Mouse (Mus musculus): ENCODE data around the gene Dhx37.
"Not testable (repeated sequence)": the region's sequence is repeated elsewhere in the genome, so short reads cannot be mapped to it uniquely, and the experiment has no call there.

Dhx37 gene

DNA sequence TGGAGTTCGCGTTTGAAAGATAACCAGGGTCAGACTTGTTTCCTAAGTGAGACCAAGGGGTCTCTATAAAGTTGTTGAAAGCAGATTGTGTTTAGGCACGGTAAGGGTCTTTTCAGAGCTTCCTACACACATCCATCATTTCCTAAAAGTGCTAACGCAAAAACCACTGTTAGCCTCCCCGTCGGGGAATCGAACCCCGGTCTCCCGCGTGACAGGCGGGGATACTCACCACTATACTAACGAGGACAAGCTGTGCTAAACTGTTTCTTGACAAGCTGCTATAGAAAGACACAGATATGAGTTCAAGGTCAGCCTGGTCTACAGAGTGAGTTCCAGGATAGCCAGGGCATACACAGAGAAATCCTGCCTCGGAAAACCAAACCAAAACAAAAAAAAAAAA lies 25.1 kb downstream of the Dhx37 start:
- DNase-seq (ENCODE audit: extremely low spot score), result peak; percentile 92

DNA sequence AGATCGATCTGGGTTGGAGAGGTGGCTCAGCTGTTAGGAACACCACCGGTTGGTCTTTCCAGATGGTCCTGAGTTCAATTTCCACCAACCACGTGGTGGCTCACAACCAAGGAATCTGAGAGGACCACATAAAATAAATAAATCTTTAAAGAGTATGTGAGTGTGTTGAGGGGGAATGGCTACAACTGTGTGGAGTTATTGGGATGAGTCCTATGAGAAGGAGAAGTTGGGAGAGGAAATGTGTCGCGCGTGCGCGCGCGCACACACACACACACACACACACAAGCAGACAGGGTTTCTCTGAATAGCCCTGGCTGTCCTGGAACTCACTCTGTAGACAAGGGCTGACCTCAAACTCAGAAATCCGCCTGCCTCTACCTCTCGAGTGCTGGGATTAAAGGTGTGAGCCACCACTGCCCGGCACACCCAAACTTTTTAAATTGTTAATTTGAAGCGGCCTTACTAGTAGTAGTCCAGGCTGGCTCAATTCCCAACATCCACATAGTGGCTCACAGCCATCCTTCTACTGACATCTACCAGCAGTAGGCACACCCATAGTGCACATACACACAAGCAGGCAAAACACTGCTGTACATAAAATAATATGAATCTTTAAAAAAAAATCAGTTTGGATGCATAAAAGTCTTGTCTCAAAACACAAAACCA lies 25.9 kb downstream of the Dhx37 start:
- no peak for DNase-seq (ENCODE audit: extremely low spot score)

DNA sequence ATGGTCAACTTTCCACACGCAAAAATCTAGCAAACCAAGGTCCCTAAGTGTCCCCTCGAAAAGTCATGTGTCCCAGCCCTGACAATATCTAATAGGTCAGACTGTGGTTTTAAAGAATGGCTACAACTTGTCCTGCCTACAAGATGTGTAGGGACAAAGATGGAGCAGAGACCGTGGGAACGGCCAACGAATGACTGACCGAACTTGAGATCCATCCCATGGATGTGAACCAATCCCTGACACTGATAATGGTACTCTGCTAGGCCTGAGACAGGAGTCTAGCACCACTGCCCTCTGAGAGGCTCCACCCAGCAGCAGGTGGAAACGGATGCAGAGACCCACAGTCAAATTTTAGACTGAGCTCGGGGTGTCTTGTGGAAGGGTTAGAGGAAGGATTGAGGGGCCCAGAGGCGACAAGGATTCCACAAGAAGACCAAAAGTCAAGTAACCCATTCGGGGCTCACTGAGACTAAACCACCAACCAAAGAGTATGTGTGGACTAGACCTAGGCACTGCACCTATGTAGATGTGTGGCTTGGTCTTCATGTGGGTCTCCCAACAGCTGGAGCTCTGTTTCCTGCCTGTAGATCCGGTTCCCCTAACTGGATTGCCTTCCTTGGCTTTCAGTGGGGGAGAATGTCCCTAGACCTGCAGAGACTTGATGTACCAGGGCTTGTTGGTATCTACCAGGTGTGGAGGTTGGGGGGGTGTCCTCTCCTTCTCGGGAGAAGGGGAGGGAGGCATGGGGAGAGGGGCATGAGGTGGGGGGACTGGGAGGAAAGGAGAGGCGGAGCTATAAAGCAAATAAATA lies 26.7 kb downstream of the Dhx37 start:
- DNase-seq (ENCODE audit: extremely low spot score), result no peak

DNA sequence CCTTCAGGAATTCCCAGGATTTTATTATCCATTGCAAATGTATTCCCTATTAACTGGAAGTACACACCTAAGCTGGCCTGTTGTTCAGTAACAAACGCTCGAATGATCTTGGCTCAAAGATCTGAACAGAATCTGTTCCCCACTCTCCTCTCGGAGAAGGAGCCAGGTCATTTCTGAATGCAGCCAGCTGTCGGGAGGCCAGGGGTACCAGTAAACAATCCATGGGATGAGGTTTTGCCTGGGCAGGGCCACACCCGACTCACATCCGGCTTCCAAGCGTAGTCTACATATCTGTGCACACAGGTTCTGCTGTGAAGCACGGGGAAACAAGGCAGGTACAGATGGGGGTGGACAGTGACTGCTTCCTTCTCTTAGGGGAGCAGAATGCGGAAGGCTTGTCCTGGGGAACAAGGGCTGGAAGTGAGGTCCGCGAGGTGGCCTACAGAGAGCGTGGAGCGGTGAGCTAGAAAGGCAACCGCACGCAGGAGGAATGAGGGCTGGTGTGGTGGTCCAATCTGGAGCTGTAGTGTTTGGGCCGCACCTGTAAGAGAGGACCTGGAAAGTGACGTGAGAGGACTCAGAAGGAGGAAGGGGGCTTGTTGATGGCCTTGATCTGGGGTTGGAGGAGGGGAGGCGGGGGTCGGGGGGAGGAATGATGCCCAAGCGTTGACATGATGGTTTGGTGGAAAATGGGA lies 27.5 kb downstream of the Dhx37 start:
- no peak for DNase-seq (ENCODE audit: extremely low spot score)

DNA sequence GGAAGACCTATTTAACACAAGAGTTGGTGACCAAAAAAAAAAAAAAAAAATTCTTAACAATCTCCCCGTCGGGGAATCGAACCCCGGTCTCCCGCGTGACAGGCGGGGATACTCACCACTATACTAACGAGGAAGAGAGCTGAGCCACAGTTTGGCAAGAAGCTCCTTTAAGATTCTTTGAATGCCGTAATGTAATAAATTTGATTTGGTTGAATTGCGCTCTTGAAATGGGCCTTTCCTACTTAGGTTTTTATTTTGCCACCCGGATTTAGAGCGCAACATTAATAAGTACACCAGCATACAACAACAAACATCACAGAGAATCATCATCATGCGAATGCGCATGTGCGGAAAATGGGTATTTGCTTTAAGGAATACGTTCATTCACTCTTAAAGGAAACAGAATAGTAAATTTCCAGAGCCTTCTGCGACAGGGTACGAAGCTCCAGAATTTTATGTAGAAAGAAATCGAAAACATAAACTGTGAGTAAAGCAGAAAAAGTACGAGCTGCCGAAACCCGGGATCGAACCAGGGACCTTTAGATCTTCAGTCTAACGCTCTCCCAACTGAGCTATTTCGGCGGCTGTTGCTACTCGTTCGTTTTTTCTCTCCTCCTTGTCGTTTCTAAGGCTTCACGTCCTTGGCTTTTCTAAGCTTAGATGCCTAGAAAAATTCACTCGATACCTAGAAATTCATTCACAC lies 28.2 kb downstream of the Dhx37 start:
- peak; percentile 93 for DNase-seq (ENCODE audit: extremely low spot score)

DNA sequence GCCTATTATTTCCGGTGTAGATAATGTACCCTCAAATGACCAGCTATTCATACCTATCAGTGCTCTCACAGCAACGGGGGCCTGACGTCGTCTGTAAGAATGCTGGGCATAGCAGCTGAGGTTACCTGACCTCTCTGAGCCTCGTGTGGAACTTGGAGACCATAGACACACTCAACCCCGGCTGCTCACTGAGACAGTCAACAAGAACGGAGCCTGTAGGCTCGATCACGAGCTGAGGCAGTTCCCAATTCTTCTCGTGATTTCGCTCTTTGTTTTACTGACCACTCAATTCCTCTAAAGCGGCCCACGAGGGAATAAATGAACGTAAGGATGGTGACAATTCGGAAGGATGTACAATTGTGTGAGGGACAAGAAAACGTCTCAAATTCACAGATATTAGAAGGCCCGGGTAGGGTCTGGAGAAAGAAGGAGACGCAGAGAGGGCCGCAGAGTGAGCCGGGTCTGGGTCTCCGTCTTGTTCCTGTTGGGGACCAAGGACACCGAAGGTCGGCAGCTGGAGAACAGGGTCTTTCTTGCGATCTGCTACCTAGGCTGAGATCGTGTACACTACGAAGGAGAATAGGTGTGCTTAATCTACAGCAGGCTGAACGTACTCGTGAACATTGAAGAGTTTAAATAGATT lies 28.9 kb downstream of the Dhx37 start:
- peak; percentile 89 for DNase-seq (ENCODE audit: extremely low spot score)

DNA sequence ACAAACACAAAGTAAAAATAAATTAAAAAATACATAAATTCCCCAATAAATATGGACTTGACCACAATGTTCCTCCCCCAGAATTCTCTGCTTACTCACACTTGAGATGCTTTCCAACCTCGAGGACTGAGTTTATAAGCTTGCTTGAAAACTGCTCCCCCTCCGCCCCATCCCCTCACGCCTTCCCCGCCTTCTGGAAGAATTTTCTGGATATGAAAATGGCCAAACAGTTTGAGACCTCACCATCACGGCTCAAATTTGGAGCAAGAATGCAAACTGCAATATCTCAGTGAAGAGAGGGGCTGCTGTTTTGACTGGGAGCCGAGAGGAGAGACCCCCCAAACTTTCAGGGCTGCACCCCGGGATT lies 29.4 kb downstream of the Dhx37 start:
- DNase-seq (ENCODE audit: extremely low spot score), result no peak

DNA sequence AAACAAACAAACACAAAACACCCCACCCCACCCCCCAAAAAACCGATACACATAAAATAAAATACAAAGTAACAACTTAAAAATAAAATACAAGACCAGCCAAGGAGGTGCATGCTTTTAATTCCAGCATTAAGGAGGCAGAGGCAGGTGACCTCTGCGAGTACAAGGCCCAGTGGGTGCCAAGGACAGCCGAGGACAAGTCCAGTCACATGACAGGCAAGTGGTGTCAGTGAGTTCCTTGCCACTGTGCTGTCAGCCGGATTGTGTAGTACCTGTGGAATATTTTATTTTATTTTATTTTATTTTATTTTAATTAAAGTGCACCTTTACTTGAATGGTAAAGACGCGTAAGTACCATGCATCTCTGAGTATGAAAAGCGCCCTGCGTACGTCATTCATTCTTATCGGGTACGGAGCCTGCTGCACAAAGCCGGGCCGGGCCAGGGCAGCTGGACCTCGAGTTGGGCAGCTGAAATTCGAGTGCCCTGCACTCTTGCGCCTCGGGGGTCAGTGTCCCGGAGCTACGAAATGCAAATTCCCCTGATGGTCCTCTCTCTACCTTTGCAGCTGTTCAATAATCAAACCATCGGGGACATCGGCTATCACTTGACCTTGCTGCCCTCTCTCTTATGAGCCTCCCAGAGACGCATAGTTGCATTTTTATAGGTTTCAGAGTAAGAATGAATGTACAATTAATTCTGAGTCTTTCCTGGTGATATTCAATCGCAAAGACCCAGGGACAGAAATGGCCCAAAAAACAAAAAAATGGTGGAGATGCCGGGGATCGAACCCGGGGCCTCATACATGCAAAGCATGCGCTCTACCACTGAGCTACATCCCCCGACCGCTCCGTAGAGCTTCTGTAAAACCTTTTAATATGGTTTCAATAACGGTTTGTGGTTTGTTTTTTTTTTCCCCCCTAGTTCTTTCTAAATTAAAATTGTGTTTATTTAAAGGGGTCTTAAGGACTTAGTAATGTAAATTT lies 30.1 kb downstream of the Dhx37 start:
- DNase-seq (ENCODE audit: extremely low spot score), result peak; percentile 88

DNA sequence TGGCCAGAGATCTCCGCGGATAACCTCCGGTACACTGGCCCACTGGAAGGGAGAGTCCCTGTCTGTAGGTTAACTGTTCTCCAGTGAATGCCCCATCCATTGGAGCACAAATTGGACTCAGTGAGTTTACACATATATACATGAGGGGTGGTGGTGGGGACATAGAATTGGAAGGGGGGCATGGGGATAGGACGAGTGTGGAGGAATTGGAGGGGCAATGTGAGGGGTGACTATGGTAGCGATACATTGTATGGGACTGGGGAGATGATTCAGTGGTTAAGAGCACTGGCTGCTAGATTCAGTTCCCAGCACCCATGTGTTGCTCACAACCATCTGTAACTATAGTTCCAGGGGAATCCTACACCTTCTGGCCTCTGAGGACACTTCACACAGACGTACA lies 30.9 kb downstream of the Dhx37 start:
- no peak for DNase-seq (ENCODE audit: extremely low spot score)

DNA sequence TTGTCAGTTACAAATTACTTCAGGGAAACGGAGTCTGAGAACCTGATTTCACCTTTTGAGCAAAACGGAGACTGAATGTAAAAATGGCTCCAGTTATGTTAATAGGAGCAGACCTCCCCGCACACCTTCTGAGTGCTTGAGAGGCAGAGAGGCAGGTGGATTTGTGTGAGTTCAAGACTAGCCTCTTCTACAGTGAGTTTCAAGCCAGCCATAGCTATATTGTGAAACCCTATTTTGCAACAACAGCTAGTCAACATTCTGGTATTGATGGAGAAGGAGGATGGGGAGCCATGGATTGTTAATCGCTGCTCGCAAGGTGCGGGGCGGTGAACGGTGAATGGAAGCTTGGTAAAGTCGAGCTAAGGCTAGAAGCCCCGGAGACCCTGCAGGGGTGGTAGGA lies 31.4 kb downstream of the Dhx37 start:
- no peak for DNase-seq (ENCODE audit: extremely low spot score)

DNA sequence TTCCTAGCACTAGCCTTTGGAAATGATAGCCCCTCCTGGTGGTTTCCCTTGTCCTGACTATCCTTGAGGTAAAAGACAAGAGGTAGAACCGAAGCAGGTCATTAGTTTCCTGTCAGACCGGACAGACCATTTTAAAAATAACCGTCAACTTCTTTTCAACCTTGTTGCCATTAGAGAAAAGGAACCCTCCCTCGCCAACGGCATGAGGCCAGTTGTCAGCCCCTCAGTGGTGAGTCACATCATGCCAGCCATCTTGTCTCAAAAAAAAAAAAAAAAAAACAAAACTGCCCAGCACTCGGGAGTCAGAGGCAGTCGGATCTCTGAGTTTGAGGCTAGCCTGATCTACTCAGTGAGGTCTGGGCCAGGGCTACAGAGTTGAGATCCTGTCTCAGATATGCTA lies 33.0 kb downstream of the Dhx37 start:
- DNase-seq (ENCODE audit: extremely low spot score), result no peak

DNA sequence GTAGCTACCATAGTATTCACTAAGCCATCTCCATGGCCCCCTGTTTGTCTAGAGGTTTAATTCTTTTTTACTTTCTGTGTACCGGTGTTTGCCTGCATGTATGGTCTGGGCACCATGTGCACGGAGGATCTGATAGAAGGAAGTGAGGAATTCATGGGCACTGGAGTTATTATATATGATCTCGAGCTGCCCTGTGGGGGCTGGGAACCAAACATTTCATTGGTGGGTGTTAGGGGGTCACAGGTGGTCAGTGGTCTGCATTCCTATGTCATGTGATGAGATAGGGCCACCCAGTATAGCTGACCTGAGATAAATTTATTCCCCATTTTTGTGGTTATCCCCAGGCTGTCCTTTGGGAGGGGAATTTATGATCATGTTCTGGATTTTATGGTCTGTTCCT lies 38.9 kb downstream of the Dhx37 start:
- DNase-seq (ENCODE audit: extremely low spot score), result no peak

DNA sequence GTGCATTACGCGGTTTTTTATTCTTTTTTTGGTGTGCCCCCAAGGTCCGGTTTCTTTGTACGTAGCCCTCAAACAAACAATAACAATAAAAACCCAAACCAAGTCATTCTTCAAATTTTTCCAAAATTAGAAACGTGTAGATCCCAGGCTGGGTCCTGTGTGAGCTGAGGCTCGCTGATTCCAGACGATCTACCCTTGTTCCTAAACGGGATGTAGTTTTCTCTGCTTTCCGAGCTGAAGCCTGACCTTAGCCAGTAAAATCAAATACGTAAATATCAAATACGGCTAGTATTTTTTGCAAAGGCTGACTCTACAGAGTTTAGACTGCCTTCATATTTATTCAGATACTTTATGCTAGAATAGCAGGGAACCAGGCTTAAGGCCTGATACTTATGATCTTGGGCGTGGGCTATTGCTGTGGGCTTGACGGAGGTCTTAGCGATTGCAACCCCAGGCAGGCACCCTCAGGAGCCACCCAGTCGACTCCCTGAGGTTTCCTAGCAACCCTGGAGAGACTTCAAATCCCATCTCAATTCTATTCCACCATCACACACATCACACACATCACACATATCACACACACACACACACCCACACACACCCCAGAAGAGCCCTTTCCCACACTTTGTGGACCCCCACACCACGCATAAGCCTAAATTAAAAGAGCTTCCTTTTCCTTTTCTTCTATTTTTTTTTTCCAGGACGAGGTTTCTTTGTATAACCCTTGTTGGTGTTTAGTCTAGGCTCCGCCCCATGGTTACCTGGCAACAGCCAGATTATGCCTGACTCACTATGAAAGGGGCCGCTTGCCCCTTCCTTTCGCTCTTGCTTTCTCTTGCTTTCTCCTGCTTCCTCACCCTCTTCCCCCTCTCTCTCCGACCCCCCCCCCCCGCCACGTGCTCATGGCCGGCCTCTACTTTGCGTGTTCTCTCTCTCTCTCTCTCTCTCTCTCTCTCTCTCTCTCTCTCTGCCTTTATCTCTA lies 40.0 kb downstream of the Dhx37 start:
- peak; percentile 83 for DNase-seq (ENCODE audit: extremely low spot score)

DNA sequence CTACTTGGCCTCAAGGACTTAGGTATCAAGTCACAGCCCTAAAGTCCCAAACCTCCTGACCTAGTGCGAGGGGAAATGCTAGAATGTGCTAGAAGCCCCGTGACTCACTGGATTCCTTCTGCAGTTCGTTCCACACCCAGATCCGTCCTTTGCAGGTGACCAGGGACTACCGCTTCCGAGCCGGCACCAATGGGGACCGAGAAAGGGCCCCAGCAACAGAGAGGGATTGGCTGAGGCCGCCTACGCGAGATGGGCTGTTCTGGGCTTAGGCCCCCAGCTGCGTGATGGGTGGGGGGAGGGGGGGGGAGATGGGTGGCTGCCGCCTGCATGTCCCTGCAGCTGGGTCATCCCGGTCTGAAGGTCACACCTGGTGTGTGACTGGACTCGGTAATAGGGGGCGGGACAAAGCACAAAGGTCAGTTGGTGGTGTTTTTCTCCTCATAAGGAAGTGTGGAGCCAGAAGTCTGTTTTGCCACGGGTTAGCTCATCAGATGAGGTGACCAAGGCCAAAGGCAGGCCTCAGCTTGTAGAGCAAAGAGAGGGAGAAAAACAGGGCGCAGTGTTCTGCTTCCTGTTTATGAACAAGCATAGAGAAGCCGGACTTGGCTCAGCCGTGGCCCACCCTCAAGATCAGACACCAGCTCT lies 40.8 kb downstream of the Dhx37 start:
- peak; percentile 95 for DNase-seq (ENCODE audit: extremely low spot score)

DNA sequence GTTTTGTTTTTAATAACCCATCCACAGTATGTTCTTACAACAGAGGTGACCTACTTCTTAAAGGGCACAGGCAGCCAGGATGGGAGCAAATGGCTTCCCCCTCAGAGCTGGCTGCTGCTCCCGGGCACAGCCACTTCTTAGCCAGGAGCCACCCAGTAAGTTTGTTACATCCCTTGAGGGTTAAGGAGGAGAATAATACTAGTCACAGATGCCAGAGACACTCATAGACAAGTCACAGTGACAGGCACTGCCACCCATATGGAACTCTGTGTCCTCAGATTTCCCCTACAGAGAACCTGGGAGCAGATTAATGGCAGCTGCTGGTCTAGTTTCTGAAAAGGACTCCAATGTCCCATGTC lies 41.3 kb downstream of the Dhx37 start:
- DNase-seq (ENCODE audit: extremely low spot score), result no peak

DNA sequence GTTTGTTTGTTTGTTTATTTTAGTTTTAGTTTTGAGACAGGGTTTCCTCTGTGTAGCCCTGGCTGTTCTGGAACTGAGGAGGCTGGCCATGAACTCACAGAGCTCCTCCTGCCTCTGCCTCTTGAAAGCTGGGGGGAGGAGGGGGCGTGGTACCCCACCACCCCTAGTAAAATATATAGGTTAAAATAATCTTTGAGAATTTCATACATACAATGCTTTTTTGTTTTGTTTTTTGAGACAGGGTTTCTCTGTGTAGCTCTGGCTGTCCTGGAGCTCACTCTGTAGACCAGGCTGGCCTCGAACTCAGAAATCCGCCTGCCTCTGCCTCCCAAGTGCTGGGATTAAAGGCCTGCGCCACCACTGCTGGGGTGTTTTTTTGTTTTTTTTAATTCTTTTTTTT lies 41.7 kb downstream of the Dhx37 start:
- not testable (repeated sequence) for DNase-seq (ENCODE audit: extremely low spot score)

DNA sequence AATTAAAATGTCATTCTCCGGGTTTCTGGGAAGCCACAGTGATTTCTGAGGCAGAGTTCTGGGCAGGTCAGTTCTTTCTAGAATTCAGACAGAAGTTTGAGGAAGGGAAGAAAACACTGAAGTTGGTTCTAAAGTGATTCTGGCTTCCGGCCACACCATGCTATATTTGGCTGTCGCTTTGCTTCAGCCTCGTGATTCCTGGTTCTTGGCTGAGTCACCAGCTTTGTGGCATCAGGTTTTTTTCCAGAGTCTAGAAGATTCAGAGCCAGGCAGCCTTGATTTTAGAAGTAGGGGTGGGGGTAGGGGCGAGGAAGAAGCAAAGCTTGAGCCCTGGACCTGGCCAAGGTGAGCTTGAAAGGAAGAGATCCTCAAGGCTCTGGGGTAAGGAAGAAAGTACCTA lies 42.3 kb downstream of the Dhx37 start:
- DNase-seq (ENCODE audit: extremely low spot score), result no peak

DNA sequence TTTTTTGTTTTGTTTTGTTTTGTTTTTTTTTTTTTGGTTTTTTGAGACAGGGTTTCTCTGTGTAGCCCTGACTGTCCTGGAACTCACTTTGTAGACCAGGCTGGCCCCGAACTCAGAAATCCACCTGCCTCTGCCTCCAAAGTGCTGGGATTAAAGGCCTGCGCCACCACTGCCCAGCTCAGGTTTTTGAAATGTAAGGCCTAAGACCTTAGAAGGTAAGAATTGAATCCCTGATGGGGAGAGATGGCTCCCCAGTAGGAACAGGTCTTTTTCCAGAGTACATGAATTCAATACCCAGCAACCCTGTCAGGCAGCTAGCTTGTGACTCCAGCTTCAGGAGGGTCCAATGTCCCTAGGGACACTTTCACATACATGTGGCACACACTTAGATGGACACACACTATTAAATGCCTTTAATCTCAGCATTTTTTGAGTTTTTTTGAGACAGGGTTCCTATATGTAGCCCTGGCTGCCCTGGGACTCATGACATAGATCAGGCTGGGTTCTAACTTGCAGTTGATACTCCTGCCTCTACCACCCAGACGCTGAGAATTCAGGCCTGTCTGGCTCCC lies 42.9 kb downstream of the Dhx37 start:
- DNase-seq (ENCODE audit: extremely low spot score), result no peak

Data from embryo, embryonic 9.5 days (tissue).